Mouse (Mus musculus): ENCODE data around the gene Gtf2e1. TPM values are rescaled to one million over a fixed set of nuclear protein-coding genes. Genes with fewer than 3 reads are reported as not detected.
A peak's percentile ranks its signal among the peaks of the same experiment; 100 is the strongest.

Gtf2e1 gene
- 35.3 and 38.5 TPM in 2 replicates for polyA plus RNA-seq (2016; fragmentation: Nextera tagmentation; extraction: Ambion mirVana)

DNA sequence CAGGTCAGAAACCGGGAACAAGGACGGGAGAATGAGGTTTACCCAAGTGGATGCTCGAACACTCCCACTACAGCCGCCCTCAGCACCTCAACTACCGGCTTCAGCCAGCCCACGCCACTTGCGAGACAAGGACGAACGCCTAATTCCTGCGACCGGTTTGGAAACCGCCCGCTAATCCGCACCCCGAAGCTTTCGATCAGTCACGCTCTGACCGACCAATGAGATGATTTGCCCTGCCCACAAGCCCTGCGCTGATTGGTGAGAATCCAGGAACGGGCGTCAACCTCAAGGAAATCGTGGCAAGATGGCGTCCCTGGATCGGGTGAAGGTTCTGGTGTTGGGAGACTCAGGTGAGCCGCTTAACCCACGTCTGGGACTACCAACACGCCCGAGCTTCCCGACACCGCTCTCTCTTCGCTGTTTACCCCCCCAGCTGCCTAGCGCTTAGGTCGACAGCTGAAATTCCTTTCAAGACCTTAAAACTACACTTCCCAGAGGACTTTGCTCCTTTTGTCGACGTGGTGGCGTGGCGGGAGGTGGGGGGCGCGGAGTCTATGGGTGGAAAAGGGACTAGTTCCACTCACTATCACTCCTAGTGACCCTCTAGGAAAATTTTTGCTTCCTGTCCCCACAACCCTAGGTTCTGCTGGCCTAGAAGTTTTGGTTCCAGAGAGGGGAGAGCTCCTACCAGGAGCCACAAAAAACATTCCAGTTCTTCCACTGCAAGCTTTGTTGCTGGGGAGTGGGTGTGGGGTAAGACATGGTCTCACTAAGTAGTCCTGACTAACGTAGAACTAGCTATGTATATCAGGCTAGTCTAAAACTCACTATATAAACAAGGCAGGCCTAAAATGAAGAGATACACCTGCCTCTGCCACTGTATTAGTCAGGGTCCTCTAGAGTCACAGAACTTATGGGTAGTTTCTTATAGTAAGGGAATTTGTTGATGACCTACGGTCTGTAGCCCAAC, at the start of gene Gtf2e1, which contains the start of gene Rabl3:
Gene Gtf2e1, minus strand, starts transcription at position 179 of the 970 bp plus-strand sequence.
Gene Rabl3, plus strand, starts transcription at position 275 of the 970 bp plus-strand sequence.
- Histone ChIP-seq H3K9me3 (no peaks in the 10 kb centered on the region), H3K27ac (peak within 1 kb of the TSS; percentile 99), H3K27me3 (ENCODE audit: insufficient read depth, poor library complexity, severe bottlenecking) (no peaks in the 10 kb centered on the region), H3K36me3 (peaks cover 27% of the 10 kb centered on the region), H3K4me1 (peaks cover 20% of the 10 kb centered on the region), H3K4me3 (peak within 1 kb of the TSS; percentile 87)
- DNase-seq (ENCODE audit: low spot score), result peak; percentile 99
- 3% methylated on average over 41 of the region's 41 CpGs for WGBS

DNA sequence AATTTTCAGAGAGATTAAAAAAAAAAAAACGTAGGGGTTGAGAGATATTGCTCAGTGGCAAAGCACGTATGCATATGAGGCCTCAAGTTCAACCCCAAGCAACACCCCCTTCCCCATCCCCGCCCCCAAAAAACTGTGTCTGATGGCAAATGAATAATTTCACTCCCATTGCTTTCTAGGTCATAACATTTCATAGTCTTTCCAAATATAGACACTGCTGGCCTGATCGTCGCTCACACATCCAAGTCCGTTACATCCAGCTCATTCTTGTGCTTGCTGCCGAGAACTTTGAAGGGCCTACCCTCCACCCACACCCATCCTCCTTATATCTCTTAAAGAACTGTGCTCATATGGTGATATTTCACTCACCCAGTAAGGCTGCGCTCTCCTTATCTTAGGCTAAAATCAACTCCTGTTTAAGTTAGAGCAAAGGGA, 45.6 kb upstream of the Gtf2e1 start:
- no peaks in the 10 kb centered on the region for H3K27me3 ChIP-seq (ENCODE audit: insufficient read depth, poor library complexity, severe bottlenecking)
- DNase-seq (ENCODE audit: low spot score), result no peak
- H3K4me3 ChIP-seq, result peak overlapping the region; percentile 54; the same call in 1 of the 2 replicates
- 68% methylated on average over 8 of the region's 8 CpGs for WGBS
- H3K4me1 ChIP-seq, result peaks cover 14% of the 10 kb centered on the region; the same call in 1 of the 2 replicates
- no peaks in the 10 kb centered on the region for H3K9me3 ChIP-seq
- no peaks in the 10 kb centered on the region for H3K36me3 ChIP-seq
- H3K27ac ChIP-seq, result no peak overlapping the region

DNA sequence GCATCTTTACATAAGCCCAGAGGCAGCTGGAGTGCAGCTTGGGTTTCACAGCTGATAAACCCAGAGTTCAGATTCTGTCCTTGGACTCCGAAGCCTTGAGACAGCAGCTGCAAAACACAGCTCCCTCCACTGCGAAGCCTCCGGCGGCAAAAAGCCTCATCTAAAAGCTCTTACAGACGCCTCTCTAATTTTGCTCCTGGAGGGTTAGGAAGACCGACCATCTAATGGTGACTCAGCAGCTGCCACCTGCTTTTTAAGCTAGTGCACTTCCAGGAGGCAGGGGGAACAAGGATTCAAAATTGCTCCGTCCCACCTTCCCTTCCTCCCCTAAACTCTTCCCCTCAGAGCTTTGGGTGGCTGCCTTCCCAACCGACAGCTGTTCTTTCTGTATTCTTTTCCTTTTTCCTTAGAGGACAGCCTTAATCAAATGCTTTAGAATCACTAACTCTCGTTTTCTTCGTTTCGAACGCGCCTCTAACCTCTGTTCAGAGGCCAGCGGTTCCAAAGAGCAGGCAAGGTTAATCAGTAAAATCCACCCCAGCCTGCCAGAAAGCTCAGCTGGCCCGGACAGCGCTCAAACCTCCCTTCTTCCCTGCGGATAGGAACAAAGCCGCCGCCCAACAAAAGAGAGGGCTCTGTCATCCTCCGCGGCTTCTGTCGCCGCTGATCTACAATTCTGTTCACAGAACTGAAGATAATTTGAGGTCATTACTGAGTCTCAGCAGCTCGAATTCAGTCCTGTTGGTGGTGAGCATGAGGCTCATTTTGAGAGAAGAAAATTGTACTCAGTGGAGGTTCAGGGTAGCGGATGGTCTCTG, 44.8 kb upstream of the Gtf2e1 start:
- no peak for DNase-seq (ENCODE audit: low spot score)
- no peaks in the 10 kb centered on the region for H3K36me3 ChIP-seq
- peak overlapping the region; percentile 54 for H3K4me3 ChIP-seq
- WGBS, result 4% methylated on average over 25 of the region's 25 CpGs
- peaks cover 18% of the 10 kb centered on the region; the same call in 1 of the 2 replicates for H3K4me1 ChIP-seq
- H3K27ac ChIP-seq, result peak overlapping the region; percentile 79
- H3K27me3 ChIP-seq (ENCODE audit: insufficient read depth, poor library complexity, severe bottlenecking), result no peaks in the 10 kb centered on the region
- H3K9me3 ChIP-seq, result no peaks in the 10 kb centered on the region

DNA sequence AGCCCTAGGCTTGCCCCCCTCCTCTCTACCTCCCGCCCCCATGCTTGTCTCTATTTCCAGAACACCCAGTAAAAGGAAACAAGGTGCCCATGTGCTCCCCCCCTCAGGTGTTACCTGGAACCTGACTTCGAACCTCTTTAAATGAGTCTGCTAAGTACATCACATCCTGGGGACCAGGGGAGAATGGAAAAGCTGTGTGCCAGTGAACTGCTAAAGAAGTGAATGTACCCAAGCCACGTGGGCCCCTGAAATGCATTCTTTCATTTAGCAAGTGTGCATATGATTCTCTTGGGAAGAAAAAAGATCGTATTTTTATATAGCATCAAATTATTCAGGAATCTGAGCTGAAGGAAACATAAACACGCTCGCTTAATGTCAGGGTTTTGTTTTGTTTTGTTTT, 44.2 kb upstream of the Gtf2e1 start:
- no peaks in the 10 kb centered on the region for H3K36me3 ChIP-seq
- H3K27me3 ChIP-seq (ENCODE audit: insufficient read depth, poor library complexity, severe bottlenecking), result no peaks in the 10 kb centered on the region
- 50% methylated on average over 6 of the region's 6 CpGs for WGBS
- peaks cover 23% of the 10 kb centered on the region; the same call in 1 of the 2 replicates for H3K4me1 ChIP-seq
- no peaks in the 10 kb centered on the region for H3K9me3 ChIP-seq
- DNase-seq (ENCODE audit: low spot score), result no peak
- H3K4me3 ChIP-seq, result peak overlapping the region; percentile 54
- peak overlapping the region; percentile 79; the same call in 1 of the 2 replicates for H3K27ac ChIP-seq

DNA sequence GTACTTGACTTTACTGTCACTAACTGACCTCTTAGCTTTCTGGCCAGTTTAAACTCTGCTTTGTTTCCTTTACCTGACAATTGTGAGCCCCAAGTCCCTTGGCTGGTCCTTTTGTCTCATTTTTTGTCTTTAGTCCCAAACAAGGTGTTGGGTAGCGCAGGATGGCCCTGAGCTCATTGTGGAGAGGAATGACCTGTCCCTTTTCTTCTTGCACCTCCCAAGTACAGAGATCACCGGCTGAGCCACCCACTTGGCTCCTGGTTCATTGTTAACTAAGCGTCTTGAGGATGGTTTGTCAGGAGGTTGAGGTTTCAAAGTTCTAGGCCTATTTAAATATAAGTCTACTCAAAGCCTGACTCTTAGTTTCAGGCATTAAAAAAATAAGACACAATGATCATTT, 43.7 kb upstream of the Gtf2e1 start:
- 91% methylated on average over 3 of the region's 3 CpGs for WGBS
- no peaks in the 10 kb centered on the region for H3K27me3 ChIP-seq (ENCODE audit: insufficient read depth, poor library complexity, severe bottlenecking)
- H3K4me1 ChIP-seq, result peaks cover 23% of the 10 kb centered on the region; the same call in 1 of the 2 replicates
- H3K4me3 ChIP-seq, result no peak overlapping the region
- DNase-seq (ENCODE audit: low spot score), result no peak
- H3K27ac ChIP-seq, result no peak overlapping the region
- no peaks in the 10 kb centered on the region for H3K9me3 ChIP-seq
- H3K36me3 ChIP-seq, result no peaks in the 10 kb centered on the region

DNA sequence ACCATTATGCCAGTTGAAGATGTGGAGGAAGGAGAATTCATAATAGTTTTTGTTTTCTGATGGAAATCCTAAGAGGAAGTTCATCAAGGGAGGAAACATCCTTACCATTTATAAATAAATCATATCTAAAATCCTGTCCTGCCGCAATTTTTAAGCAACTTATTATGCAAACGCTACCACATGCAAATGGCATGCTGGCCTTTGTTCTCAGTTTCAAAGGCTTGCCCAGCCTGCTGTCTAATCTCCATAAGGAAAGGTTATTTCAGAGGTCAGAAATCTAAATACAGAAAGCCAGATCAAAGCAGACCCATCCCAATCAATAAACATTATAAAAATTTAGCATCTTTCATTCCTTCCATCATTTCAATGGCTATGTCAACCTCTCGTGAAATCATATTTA, 42.3 kb upstream of the Gtf2e1 start:
- WGBS, result 90% methylated on average over 3 of the region's 3 CpGs

DNA sequence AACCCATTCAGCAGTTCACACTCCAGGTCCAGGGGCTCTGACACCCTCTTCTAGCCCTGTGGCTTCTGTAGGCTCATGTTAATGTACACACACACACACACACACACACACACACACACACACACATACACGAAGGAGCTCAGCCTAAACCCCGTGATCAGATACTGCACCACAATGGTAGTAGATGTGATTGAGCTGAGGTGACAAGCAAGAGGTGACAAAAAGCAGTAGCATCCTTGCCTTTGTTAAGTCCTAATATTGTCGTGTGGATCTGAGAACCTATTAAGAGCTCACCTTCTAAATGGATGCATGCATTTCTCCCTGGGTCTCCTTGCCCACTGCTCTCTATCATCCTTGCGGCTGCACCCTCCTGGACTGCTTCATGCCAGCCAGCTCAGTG, 41.1 kb upstream of the Gtf2e1 start:
- Histone ChIP-seq H3K4me1 (peaks cover 23% of the 10 kb centered on the region; the same call in 1 of the 2 replicates), H3K36me3 (no peaks in the 10 kb centered on the region), H3K27me3 (ENCODE audit: insufficient read depth, poor library complexity, severe bottlenecking) (no peaks in the 10 kb centered on the region), H3K27ac (no peak overlapping the region), H3K9me3 (no peaks in the 10 kb centered on the region), H3K4me3 (no peak overlapping the region)
- no peak for DNase-seq (ENCODE audit: low spot score)
- 87% methylated on average over 4 of the region's 4 CpGs for WGBS

More for the DNA sequence above, 42.3 kb upstream of the Gtf2e1 start:
- no peaks in the 10 kb centered on the region for H3K27me3 ChIP-seq (ENCODE audit: insufficient read depth, poor library complexity, severe bottlenecking)
- H3K27ac ChIP-seq, result no peak overlapping the region
- no peaks in the 10 kb centered on the region for H3K36me3 ChIP-seq
- no peak overlapping the region for H3K4me3 ChIP-seq
- peaks cover 23% of the 10 kb centered on the region; the same call in 1 of the 2 replicates for H3K4me1 ChIP-seq
- H3K9me3 ChIP-seq, result no peaks in the 10 kb centered on the region
- no peak for DNase-seq (ENCODE audit: low spot score)

DNA sequence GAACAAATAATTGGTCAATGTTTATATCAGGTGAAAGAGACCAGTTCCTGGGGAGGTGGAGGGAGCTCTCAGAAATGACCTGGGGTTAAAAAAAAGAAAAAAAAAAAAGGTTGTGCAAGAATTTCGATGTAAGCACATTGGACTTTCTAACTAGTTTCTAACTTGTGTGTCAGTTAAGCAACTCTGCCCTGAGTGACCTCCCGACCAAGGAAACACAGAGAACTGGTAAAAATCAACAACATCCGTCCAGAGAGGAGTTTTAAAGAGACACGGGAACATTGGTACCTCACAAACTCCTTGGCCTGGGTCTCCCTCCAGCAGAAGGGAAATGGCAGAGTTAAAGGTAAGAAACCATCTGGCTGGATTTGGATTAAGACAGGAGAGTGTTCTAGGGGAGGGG, 40.4 kb upstream of the Gtf2e1 start, which contains the start of gene Hgd:
Gene Hgd, plus strand, starts transcription at position 160 of the 400 bp plus-strand sequence.
- Histone ChIP-seq H3K9me3 (no peaks in the 10 kb centered on the region), H3K27me3 (ENCODE audit: insufficient read depth, poor library complexity, severe bottlenecking) (no peaks in the 10 kb centered on the region), H3K4me3 (no peak within 1 kb of the TSS), H3K36me3 (no peaks in the 10 kb centered on the region), H3K27ac (no peak within 1 kb of the TSS), H3K4me1 (peaks cover 21% of the 10 kb centered on the region; the same call in 1 of the 2 replicates)
- DNase-seq (ENCODE audit: low spot score), result no peak
- 64% methylated on average over 4 of the region's 4 CpGs for WGBS

DNA sequence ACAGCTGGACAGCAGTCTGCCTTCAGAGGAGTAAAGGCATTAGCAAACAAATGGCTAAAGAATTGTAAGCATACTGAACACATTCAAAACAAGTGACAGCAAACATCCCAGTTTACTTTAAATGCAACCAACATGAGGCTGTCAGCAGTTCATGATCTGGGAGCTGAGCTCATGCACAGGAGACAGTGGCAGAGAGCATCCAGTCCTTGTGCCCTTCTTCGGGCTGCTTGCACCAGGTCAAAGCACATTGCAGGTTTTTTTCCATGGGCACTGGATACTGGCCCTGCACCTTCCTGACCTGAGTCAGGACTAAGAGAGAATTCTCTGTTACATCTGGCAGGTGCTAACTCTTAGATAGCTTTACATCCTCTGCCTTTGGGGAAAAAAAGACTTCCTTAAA, 40.0 kb upstream of the Gtf2e1 start:
- Histone ChIP-seq H3K9me3 (no peaks in the 10 kb centered on the region), H3K4me1 (peaks cover 19% of the 10 kb centered on the region; the same call in 1 of the 2 replicates), H3K4me3 (no peak overlapping the region), H3K36me3 (0 out of 2 replicates have a peak, but pooled peaks cover 1% of the 10 kb centered on the region), H3K27me3 (ENCODE audit: insufficient read depth, poor library complexity, severe bottlenecking) (no peaks in the 10 kb centered on the region), H3K27ac (no peak overlapping the region)
- WGBS, result 54% methylated on average over 1 of the region's 1 CpGs
- no peak for DNase-seq (ENCODE audit: low spot score)

DNA sequence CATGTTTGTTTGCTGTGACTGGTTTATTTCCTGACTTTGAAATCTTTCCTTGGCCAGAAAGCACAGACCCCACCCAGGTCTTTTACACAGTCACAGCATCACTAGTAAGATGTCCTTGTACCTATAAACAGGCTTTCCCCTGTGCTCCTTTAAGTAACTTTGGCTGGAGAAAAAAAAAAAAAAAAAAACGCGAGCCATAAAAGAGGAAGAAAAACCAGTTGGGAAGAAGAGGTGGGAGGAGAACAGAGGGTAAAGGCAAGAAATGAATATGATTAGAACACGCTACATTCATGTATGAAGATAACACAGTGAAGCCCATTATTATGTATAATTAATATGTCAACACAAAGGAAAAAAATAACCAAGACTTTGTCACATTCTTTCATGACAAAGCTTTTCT, 35.7 kb upstream of the Gtf2e1 start:
- H3K27me3 ChIP-seq (ENCODE audit: insufficient read depth, poor library complexity, severe bottlenecking), result no peaks in the 10 kb centered on the region
- no peak overlapping the region for H3K4me3 ChIP-seq
- 0 out of 2 replicates have a peak, but pooled peaks cover 2% of the 10 kb centered on the region for H3K9me3 ChIP-seq
- H3K36me3 ChIP-seq, result peaks cover 33% of the 10 kb centered on the region
- DNase-seq (ENCODE audit: low spot score), result no peak
- 99% methylated on average over 2 of the region's 3 CpGs for WGBS
- peaks cover 9% of the 10 kb centered on the region; the same call in 1 of the 2 replicates for H3K4me1 ChIP-seq
- H3K27ac ChIP-seq, result no peak overlapping the region

DNA sequence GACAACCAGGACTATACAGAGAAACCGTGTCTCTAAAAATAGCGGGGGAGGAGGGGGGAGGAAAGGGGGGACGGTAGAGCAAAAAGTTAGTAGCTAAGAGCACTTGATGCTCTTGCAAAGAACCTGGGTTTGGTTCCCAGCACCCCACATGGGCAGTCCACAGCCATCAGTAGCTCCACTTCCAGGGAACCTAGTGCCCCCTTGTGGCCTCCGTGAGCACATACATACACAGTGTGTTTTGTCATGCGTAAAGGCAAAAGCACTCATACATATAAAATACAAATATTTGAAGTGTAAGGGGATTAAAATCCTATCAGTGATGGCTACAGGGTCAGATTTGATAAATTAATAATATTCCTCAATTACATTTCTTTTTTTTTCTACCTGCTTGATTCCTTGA, 33.5 kb upstream of the Gtf2e1 start:
- peaks cover 36% of the 10 kb centered on the region for H3K36me3 ChIP-seq
- no peaks in the 10 kb centered on the region for H3K27me3 ChIP-seq (ENCODE audit: insufficient read depth, poor library complexity, severe bottlenecking)
- no peak for DNase-seq (ENCODE audit: low spot score)
- H3K4me1 ChIP-seq, result no peaks in the 10 kb centered on the region
- H3K4me3 ChIP-seq, result no peak overlapping the region
- 92% methylated on average over 5 of the region's 5 CpGs for WGBS
- 0 out of 2 replicates have a peak, but pooled peaks cover 2% of the 10 kb centered on the region for H3K9me3 ChIP-seq
- H3K27ac ChIP-seq, result no peak overlapping the region

DNA sequence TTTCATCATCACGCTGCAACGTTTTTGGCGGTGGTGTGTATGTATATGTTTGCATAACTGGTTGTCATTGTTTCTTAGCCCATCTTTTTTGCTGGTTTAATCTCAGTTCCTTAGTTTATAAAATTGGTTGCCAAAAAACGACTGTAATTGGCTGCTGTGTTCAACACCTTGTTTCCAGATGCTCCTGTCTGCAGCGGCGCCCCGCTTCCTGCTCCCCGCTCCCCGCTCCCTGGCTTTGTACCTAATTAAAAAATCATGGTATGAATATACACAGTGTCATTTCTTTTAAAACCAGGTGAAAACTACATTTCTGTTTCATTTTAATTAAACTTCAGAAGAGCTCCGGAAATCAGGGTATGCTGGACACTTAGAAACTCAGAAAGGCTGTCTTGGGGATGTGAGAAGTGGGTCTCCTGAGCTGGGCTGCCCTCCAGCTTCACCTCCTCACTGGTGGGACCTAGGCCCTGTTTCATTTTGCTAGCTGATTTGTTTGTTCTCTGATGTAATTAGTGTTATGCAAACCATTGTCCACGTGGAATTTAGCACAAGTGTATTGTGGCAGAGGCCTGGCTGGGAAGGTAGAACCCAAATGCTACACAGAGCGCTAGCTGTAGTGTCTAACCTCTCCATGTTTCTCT, 32.6 kb upstream of the Gtf2e1 start:
- Histone ChIP-seq H3K4me3 (no peak overlapping the region), H3K27ac (no peak overlapping the region), H3K9me3 (0 out of 2 replicates have a peak, but pooled peaks cover 2% of the 10 kb centered on the region), H3K36me3 (peaks cover 41% of the 10 kb centered on the region), H3K27me3 (ENCODE audit: insufficient read depth, poor library complexity, severe bottlenecking) (no peaks in the 10 kb centered on the region), H3K4me1 (no peaks in the 10 kb centered on the region)
- no peak for DNase-seq (ENCODE audit: low spot score)
- 89% methylated on average over 12 of the region's 12 CpGs for WGBS
